Mouse (Mus musculus) midbrain, embryonic 15.5 days (tissue): ENCODE data around the gene Ttll4. TPM values are rescaled to one million over a fixed set of nuclear protein-coding genes. Genes with fewer than 3 reads are reported as not detected.

ENCODE experiments used
- ATAC-seq: fragments of 200-750 bp; cut with Nextera tagmentation; replicated peaks from 2 replicates; pipeline ENCODE4 v1.8.0; 2017; ENCODE audit warnings: moderate TSS enrichment
- H3K27ac ChIP-seq: fragments of 300-500 bp; sonication (generic); 2 replicates; pipeline ENCODE4 v1.5.1; 2015; ENCODE audit warnings: mild to moderate bottlenecking, inconsistent platforms
- H3K27me3 ChIP-seq: fragments of 300-500 bp; sonication (generic); replicated peaks from 2 replicates; pipeline ENCODE4 v1.6.1; 2015; ENCODE audit warnings: inconsistent platforms
- H3K36me3 ChIP-seq: fragments of 300-500 bp; sonication (generic); replicated peaks from 2 replicates; pipeline ENCODE4 v1.6.1; 2015; ENCODE audit warnings: inconsistent platforms
- H3K4me1 ChIP-seq: fragments of 300-500 bp; sonication (generic); 2 replicates; pipeline ENCODE4 v1.6.1; 2015; ENCODE audit warnings: inconsistent platforms
- H3K4me2 ChIP-seq: fragments of 300-500 bp; sonication (generic); 2 replicates; pipeline ENCODE4 v1.6.1; 2015; ENCODE audit warnings: inconsistent platforms, mild to moderate bottlenecking, moderate library complexity
- H3K4me3 ChIP-seq: fragments of 300-500 bp; sonication (generic); 2 replicates; pipeline ENCODE4 v1.5.1; 2015; ENCODE audit warnings: mild to moderate bottlenecking, inconsistent platforms
- H3K9ac ChIP-seq: fragments of 300-500 bp; sonication (generic); 2 replicates; pipeline ENCODE4 v1.6.1; 2015; ENCODE audit warnings: mild to moderate bottlenecking, inconsistent platforms
- H3K9me3 ChIP-seq: fragments of 300-500 bp; sonication (generic); 2 replicates; pipeline ENCODE4 v1.6.1; 2016; ENCODE audit warnings: inconsistent platforms
- WGBS: fragments of 180-500 bp; shearing (Covaris S2); methylation state at CpG from one replicate; pipeline ENCODE4 v1.1.7; 2015; ENCODE audit warnings: mixed read lengths; 5-methylcytosine and 5-hydroxymethylcytosine counted together
- polyA plus RNA-seq: library from polyadenylated mRNA; unstranded; fragments of >200 nt; fragmentation: Nextera tagmentation; extraction: Ambion mirVana; gene quantifications from 2 replicates; pipeline ENCODE4 v1.2.1, GENCODE M21; 2015

Ttll4 gene
- polyA plus RNA-seq, 1 experiment from 2014 or later, result 10.6 TPM

DNA sequence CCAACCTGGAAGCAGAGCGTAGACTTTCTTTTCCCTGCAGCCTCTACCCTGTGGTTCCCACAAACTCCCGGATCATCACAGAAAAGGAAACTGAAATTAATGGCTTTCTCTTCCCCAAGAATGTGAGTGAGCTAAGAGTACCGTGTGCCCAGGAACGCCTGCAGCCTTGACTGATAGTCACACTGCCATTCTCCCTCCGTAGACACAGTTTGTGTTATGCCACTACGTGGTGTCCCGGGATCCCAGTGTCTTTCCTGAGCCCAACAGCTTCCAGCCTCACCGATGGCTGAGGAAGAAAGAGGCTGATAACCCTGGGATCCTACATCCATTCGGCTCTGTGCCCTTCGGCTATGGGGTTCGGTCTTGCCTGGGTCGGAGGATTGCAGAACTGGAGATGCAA, 75.4 kb downstream of the Ttll4 start:
- no peak overlapping the region for H3K4me3 ChIP-seq
- WGBS, result 91% methylated on average over 12 of the region's 12 CpGs
- no peak overlapping the region for H3K27ac ChIP-seq
- no peak overlapping the region for H3K9ac ChIP-seq
- H3K4me2 ChIP-seq, result no peak overlapping the region
- no peaks in the 10 kb centered on the region for H3K4me1 ChIP-seq
- H3K27me3 ChIP-seq, result no peaks in the 10 kb centered on the region
- no peak for ATAC-seq
- H3K36me3 ChIP-seq, result no peaks in the 10 kb centered on the region
- H3K9me3 ChIP-seq, result no peaks in the 10 kb centered on the region

DNA sequence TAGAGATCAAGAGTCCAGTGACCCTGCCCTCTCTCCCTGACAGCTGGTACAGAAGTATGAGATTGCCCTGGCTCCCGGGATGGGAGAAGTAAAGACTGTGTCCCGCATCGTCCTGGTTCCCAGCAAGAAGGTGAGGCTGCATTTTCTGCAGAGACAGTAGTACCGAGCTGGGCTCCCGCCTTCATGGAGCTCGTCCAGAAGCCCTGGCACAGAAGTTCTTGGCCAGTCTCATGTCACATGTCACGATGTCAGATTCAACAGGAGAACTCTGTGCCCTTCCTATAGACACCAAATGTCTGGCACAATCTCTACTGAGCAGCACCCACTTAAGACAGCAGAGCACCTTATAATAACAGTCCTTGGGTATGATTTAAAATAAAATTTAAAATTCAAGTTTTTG, 76.0 kb downstream of the Ttll4 start:
- H3K9ac ChIP-seq, result no peak overlapping the region
- no peaks in the 10 kb centered on the region for H3K27me3 ChIP-seq
- H3K4me2 ChIP-seq, result no peak overlapping the region
- no peak for ATAC-seq
- no peaks in the 10 kb centered on the region for H3K36me3 ChIP-seq
- no peak overlapping the region for H3K4me3 ChIP-seq
- no peaks in the 10 kb centered on the region for H3K4me1 ChIP-seq
- H3K9me3 ChIP-seq, result no peaks in the 10 kb centered on the region
- no peak overlapping the region for H3K27ac ChIP-seq
- WGBS, result 88% methylated on average over 7 of the region's 7 CpGs

DNA sequence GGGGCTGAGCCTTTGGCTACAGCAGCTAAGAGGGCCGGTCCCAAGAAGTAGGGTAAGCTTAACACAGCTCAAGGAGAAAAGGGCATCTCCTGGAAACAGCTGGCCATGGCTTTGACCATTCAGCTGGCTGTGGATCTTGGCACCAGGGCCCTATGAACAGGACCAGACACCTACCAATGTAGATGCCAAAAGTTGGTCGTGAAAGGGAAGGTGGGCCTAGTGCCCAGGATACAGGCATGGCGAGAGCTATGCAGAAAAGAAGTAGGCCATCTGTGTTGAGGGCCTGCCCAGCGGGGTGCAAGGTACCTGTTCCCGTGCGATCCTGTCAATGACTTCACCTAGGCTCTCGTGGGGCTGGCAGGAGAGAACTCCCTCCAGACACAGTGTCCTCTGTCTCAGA, 79.3 kb downstream of the Ttll4 start:
- Histone ChIP-seq H3K36me3 (no peaks in the 10 kb centered on the region), H3K4me3 (no peak overlapping the region), H3K27me3 (no peaks in the 10 kb centered on the region), H3K4me2 (no peak overlapping the region), H3K9ac (no peak overlapping the region), H3K4me1 (no peaks in the 10 kb centered on the region), H3K9me3 (no peaks in the 10 kb centered on the region), H3K27ac (no peak overlapping the region)
- 87% methylated on average over 7 of the region's 7 CpGs for WGBS
- no peak for ATAC-seq

DNA sequence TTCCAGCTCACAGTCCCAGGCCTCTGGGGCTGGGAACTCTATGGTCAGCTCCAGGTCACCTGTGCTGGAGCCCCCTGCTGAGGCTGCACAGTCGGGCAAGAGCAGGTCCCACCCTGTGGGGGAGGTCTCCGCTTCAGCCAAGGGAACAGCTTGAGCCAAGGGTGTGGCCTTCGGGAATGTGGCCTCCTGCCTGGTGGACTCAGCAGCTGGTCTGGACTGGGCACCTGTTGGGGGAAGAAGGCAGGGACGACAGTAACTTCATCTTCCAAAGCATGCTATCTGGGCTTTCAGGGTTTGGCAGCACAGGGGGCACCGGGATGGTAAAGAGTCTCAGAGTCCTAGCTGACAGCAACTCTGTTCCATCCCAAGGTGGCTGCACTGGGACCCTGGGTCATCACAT, 85.8 kb downstream of the Ttll4 start:
- no peaks in the 10 kb centered on the region for H3K36me3 ChIP-seq
- H3K4me1 ChIP-seq, result peaks cover 4% of the 10 kb centered on the region; the same call in 1 of the 2 replicates
- H3K9ac ChIP-seq, result no peak overlapping the region
- 73% methylated on average over 5 of the region's 5 CpGs for WGBS
- H3K27ac ChIP-seq, result no peak overlapping the region
- H3K4me3 ChIP-seq, result no peak overlapping the region
- peaks cover 11% of the 10 kb centered on the region; the same call in 1 of the 2 replicates for H3K27me3 ChIP-seq
- ATAC-seq, result no peak
- H3K9me3 ChIP-seq, result no peaks in the 10 kb centered on the region
- no peak overlapping the region for H3K4me2 ChIP-seq

DNA sequence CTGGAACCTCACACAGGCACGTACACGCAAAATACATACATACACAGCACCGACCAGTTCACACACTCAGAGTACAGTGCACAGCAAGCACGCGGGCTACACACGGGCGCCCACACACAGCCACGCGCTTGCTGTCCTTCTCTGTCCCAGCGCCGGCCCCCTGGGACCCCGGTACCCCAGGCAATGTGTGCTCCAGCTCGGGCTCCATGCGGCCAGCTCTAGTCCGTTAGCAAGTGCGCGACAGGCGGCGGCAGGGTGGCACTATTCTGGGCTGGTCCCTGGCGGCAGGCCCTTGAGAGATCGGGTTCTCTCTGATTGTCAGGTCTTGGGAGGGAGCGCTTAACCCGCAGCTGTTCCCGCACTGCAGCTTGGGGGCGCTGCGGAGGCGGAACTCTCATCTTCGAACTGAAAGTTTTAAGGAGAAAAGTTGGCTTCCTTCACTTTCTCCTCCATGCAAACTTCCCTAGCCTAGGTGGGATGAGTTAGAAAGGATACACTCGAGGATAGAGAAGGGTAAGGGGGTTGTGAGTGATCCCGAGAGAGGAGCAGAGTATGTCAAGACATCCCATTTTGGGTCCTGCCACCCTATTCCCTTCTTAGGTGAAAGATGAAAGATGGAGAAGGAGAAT, 87.2 kb downstream of the Ttll4 start, which contains the start of gene Prkag3:
Gene Prkag3 (minus strand): TSS at position 579 of the 629 bp plus-strand sequence.
- Histone ChIP-seq H3K27me3 (peaks cover 11% of the 10 kb centered on the region; the same call in 1 of the 2 replicates), H3K9ac (no peak within 1 kb of the TSS), H3K36me3 (no peaks in the 10 kb centered on the region), H3K4me3 (no peak within 1 kb of the TSS), H3K27ac (no peak within 1 kb of the TSS), H3K4me2 (peak within 1 kb of the TSS; percentile 34), H3K9me3 (no peaks in the 10 kb centered on the region), H3K4me1 (peaks cover 4% of the 10 kb centered on the region; the same call in 1 of the 2 replicates)
- no peak for ATAC-seq
- 7% methylated on average over 30 of the region's 30 CpGs for WGBS

DNA sequence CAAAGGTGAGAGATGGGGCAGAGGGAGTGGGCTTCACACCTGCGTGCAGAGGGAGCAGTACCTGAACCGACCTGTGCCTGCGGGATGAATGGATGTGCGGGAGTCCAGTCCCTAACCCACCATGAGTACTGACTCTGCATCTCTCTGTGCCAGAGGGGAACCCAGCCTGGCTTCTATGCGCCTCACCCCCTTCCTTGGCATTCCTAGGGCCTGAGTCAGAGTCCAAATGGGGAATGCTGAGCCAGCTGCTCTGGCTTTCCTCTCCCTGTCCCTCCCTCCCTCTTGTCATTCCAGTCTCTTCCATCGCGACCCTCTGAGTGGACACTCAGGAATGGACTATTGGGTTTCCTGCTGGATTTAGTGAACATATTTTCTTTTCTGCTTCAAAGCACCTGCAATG, 87.8 kb downstream of the Ttll4 start:
- 78% methylated on average over 7 of the region's 7 CpGs for WGBS
- no peaks in the 10 kb centered on the region for H3K36me3 ChIP-seq
- no peak overlapping the region for H3K4me3 ChIP-seq
- H3K4me1 ChIP-seq, result peaks cover 4% of the 10 kb centered on the region; the same call in 1 of the 2 replicates
- H3K27me3 ChIP-seq, result peaks cover 11% of the 10 kb centered on the region; the same call in 1 of the 2 replicates
- H3K9ac ChIP-seq, result no peak overlapping the region
- H3K9me3 ChIP-seq, result no peaks in the 10 kb centered on the region
- H3K4me2 ChIP-seq, result no peak overlapping the region
- ATAC-seq, result no peak
- H3K27ac ChIP-seq, result no peak overlapping the region

DNA sequence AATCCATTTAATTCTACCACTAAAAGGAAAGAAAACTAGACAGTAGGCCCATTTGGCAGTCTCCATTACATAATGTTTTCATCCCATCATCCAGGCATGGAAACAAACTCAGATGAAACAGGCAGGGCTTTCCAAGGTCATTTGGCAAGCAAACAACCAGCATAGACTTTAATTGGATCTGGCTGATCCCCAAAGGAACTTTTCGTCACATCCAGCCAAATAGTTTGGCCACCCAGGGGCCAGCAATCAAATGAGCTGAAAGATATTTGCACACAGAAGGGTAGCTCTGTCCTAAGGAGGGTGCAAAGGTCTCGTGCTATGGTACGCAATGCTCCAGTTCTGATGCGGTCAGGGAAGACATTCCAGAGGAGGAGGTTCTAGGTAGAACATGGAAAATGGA, 89.1 kb downstream of the Ttll4 start:
- peaks cover 4% of the 10 kb centered on the region; the same call in 1 of the 2 replicates for H3K4me1 ChIP-seq
- H3K4me3 ChIP-seq, result no peak overlapping the region
- no peak overlapping the region for H3K27ac ChIP-seq
- H3K27me3 ChIP-seq, result peaks cover 11% of the 10 kb centered on the region; the same call in 1 of the 2 replicates
- H3K4me2 ChIP-seq, result no peak overlapping the region
- ATAC-seq, result no peak
- H3K9me3 ChIP-seq, result no peaks in the 10 kb centered on the region
- H3K36me3 ChIP-seq, result no peaks in the 10 kb centered on the region
- H3K9ac ChIP-seq, result no peak overlapping the region
- 80% methylated on average over 4 of the region's 4 CpGs for WGBS

DNA sequence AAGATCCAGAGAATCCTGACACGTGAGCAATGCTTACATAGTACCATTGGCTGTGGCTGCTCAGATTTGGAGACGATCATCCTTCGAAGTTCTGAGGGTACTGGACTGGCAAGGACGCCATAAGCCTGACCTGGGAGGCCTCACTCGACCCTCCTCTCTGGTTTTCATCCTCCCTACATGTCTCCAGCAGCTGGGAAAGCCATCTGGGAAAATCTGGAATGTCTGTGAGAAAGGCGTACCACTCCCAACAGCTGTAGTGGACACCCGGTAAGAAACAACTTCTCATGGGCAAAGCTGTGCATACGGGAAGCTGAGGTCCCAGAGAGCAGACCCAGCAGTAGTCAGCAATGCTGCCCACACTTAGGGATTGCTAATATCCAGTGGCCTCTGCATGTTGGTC, 90.6 kb downstream of the Ttll4 start:
- peaks cover 4% of the 10 kb centered on the region; the same call in 1 of the 2 replicates for H3K4me1 ChIP-seq
- peaks cover 6% of the 10 kb centered on the region; the same call in 1 of the 2 replicates for H3K27me3 ChIP-seq
- H3K36me3 ChIP-seq, result no peaks in the 10 kb centered on the region
- H3K27ac ChIP-seq, result no peak overlapping the region
- no peak overlapping the region for H3K4me2 ChIP-seq
- no peak for ATAC-seq
- H3K9ac ChIP-seq, result no peak overlapping the region
- 83% methylated on average over 8 of the region's 8 CpGs for WGBS
- H3K9me3 ChIP-seq, result no peaks in the 10 kb centered on the region
- no peak overlapping the region for H3K4me3 ChIP-seq

DNA sequence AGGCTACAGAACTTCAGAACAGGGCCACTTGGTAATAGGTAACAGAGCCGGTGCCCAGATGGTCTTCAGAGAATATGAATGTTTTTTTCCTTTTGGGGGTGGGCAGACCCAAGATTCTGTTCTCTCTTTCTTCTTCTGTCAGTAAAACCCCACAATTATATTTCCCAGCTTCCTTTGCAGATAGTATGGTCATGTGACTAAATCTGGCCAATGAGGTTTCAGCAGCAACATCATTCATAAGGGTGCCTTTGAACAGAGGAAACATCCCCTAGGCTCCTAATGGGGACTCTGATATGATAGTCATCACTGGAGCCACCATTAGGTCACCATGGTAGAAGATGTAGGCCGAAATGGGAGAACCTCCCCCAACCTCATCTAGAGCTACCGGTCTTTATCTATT, 91.3 kb downstream of the Ttll4 start:
- no peak for ATAC-seq
- H3K36me3 ChIP-seq, result no peaks in the 10 kb centered on the region
- H3K27ac ChIP-seq, result no peak overlapping the region
- H3K9me3 ChIP-seq, result no peaks in the 10 kb centered on the region
- H3K4me3 ChIP-seq, result no peak overlapping the region
- H3K4me1 ChIP-seq, result peaks cover 4% of the 10 kb centered on the region; the same call in 1 of the 2 replicates
- H3K4me2 ChIP-seq, result no peak overlapping the region
- peaks cover 4% of the 10 kb centered on the region; the same call in 1 of the 2 replicates for H3K27me3 ChIP-seq
- no peak overlapping the region for H3K9ac ChIP-seq
- WGBS, result 98% methylated on average over 3 of the region's 3 CpGs

Other genes with a start within 250 kb of the Ttll4 start
- gene Cnot9, start 155.7 kb upstream of the Ttll4 start, polyA plus RNA-seq, result 47.6 and 50.4 TPM in 2 replicates
- 5.7 and 5.9 TPM in 2 replicates for gene Plcd4, start 118.9 kb upstream of the Ttll4 start, polyA plus RNA-seq
- 27.4 and 29.3 TPM in 2 replicates for gene Usp37, start 117.5 kb upstream of the Ttll4 start, polyA plus RNA-seq
- 9.1 and 10.2 TPM in 2 replicates for gene Zfp142, start 73.5 kb upstream of the Ttll4 start, polyA plus RNA-seq
- 24.2 TPM in 2 replicates for gene Bcs1l, start 73.5 kb upstream of the Ttll4 start, polyA plus RNA-seq
- gene Rnf25, start 60.3 kb upstream of the Ttll4 start, polyA plus RNA-seq, result 48.8 and 50.0 TPM in 2 replicates
- gene Stk36, start 60.3 kb upstream of the Ttll4 start, polyA plus RNA-seq, result 21.0 and 25.1 TPM in 2 replicates
- gene Cyp27a1, start 51.8 kb downstream of the Ttll4 start, polyA plus RNA-seq, result 2.4 and 3.3 TPM in 2 replicates
- gene Prkag3, start 87.5 kb downstream of the Ttll4 start, polyA plus RNA-seq, result not detected in 2 replicates
- 5.6 and 7.2 TPM in 2 replicates for gene Wnt6, start 110.1 kb downstream of the Ttll4 start, polyA plus RNA-seq
- gene Wnt10a, start 129.8 kb downstream of the Ttll4 start, polyA plus RNA-seq, result 0.34 and 0.37 TPM in 2 replicates
- gene Cdk5r2, start 193.2 kb downstream of the Ttll4 start, polyA plus RNA-seq, result 9.1 and 9.7 TPM in 2 replicates
- 1.8 TPM in 2 replicates for gene Fev, start 223.7 kb downstream of the Ttll4 start, polyA plus RNA-seq
- gene Cryba2, start 231.4 kb downstream of the Ttll4 start, polyA plus RNA-seq, result 0.38 and 0.72 TPM in 2 replicates